Mouse (Mus musculus) MEL-GATA-1-ER (cell line): ENCODE results near the gene Oma1.
A peak's percentile ranks its signal among the peaks of the same experiment; 100 is the strongest.

Experiments used
- DNase-seq: peaks from one replicate; pipeline ENCODE4 v3.0.0-alpha.2; 2012; ENCODE audit warnings: low read depth; ENCODE audit errors: extremely low read depth

Gene Oma1

DNA sequence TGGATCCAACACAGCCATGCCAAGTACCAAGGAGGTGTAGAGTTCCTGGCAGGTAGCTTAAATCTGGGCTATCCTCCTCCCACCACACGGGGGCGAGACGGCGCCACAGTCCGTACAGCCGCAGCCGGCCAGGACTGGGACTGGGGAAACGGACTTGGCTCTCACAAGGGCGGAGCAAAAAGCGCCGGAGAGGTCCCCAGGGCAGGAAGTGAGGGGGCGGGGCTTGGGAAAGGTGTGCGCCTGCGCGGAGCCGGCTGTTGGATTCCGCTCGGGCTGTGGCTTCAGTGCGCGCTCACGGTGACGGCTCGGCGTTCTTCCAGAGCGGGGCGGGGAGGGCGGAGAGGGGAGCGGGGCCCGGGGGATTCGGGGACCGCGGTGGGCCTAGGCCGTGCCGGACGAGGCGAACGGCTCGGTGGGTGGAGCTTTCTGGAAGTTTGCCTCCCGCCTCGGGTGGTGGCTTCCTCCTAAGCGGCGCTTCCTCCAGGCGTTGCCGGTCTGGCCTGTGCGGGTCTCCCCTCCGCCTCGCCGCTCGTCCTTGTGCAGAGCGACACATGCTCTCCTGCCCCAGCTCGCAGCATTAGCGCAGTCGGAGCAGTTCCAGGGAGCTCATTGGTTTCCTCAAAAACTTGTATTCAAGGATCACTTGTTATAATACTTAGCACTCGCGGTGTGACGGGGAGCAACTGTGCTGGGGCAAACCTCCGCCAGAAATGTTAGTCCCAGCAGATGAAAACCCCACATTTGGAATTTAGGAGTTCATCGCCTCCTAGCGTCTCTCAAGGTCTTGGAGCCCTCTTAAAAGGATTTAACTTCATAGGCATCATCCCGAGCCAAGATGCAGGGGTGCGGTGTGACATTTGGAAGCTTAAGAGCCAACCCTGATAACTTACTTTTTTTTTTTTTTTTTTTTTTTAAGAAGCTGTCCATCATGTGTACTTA lies at the start of gene Oma1:
Oma1 (plus strand) TSS at position 226 of the 939 bp plus-strand sequence.
- peak; percentile 82 for DNase-seq

DNA sequence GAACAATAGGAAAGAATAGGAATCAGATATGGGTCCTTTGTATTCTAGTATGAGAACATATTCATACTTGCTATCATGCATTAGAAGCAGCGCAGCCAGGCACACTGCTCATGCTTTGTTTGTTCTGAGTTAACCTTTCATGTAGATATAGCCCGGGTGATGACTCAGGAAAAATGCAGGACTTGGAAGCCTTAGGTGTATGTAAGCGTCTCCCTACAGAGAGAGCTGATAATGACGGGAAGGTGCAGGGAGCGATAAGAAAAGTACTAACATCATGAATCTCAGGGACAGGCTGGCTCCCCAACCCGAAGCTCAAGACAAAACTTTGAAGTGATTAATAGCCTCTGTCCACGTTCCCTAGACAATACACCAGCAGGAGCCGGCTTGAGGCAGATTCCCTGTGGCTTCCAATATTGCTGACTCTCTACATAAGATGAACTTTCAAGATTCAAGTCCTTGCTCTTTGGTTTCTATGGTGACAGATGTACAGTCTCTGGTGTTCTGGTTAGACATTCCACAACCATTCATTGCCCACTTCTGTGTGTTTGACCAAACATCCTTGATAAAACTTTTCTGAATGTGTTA lies 49.7 kb upstream of the Oma1 start:
- DNase-seq: no peak

DNA sequence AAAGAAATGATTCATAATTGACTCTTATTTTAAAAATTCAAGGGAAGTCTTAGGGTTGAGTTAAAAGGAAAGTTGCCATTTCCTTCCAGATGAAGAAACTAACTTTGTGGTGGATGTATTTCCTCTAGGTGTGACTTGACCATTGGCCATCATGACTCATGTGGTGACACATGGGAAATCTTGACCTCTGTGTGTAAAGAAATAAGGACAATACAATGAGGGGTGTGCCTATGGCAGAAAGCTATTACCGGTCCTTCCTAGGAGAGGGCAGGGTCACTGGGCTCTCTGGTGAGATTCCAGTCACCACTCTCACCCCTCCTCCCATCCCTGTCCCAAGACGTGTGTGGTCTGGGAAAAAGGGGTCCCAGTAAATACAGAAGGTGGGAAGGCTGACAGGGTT lies 48.4 kb upstream of the Oma1 start:
- no peak for DNase-seq

DNA sequence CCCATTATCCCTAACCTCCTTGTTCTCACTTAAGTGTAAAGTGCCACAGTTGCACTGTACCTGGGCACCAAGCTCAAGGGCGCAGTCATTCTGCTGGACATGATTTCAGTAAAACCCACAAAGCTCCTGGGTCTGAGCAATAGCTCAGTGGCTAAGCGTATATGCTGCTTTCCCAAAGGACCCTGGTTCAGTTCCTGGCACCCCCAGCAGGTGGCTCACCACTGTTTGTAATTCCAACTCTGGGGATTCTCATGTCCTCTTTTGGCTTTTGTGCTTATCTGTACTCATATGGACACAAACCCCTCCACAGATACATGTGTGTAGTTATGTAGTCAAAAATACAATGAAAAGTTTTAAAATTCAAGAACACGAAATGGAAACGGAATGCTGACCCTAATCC lies 44.3 kb upstream of the Oma1 start:
- DNase-seq: no peak

DNA sequence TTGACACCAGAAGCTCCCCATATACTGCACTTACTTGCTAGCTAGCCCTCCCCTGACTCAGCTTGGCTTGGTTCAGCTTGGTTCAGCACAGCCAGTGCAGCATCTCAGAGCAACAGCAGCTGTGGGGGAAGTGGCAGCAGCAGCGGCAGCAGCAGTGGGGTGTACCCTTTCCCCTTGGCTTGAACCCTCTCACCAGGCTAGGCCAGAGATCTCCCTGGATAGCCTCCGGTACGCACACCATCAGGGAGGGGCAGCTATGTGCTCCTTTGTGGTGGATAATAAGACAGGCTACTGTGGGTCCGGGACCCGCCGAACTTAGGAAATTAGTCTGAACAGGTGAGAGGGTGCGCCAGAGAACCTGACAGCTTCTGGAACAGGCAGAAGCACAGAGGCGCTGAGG lies 40.6 kb upstream of the Oma1 start:
- no peak for DNase-seq

DNA sequence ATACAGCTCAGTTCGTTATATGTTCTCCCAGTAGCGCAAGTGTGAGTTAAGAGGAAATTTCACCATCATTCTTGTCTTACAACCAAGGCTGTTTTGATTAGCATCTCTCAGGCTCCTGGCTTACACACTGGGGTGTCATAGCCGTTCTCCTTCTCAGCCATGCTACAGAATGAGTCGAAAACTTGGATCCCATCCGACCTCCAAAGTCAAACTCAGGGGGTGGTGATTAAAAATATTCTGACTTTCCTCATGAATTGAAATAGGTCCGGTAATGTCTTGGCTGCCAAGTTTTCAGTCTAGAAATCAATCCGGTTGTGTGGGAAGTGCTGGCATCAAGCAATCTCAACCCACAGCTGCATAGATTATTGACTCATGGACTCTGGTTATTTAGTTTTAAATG lies 25.3 kb upstream of the Oma1 start:
- DNase-seq: no peak

DNA sequence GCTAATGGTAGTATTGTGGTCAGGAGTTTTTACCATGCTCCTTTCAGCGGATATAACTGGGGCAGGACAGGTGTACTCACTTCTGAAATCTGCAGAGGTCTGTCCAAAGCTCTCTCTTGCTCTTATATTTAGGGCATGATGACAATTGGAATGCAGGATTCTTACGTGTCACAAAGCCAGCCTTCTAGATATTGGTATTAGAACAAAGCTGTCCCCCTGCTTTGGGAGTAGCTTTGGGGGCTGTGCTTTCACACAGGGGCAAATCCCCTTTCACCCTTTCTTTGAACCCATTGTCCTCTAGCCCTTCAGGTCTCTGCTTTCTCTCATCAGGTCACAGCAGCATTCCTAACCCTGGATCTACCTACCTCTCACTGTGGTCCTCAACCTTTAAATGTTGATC lies 22.8 kb upstream of the Oma1 start, which contains the start of gene 4921539E11Rik:
4921539E11Rik (minus strand) TSS at position 101 of the 400 bp plus-strand sequence.
- DNase-seq: no peak

DNA sequence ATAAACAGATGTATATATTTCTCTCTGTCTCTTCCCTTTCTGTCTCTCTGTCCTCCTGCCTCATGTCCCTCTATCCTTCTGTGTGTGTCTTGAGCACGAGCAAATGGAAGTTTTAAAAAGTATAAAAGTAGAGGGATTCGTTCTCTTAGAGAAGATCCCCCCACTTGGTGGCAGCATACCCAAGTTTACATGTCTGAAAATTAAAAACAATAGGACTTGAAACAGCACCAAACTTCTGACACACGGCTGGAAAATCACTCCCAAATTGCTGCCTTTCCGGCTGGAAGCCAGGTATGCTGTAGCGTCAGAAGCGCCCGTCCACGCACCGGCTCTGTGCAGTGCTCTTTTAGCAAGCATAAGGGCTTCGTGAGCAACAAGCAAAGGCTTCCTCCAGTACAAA lies 14.3 kb upstream of the Oma1 start:
- DNase-seq: no peak

DNA sequence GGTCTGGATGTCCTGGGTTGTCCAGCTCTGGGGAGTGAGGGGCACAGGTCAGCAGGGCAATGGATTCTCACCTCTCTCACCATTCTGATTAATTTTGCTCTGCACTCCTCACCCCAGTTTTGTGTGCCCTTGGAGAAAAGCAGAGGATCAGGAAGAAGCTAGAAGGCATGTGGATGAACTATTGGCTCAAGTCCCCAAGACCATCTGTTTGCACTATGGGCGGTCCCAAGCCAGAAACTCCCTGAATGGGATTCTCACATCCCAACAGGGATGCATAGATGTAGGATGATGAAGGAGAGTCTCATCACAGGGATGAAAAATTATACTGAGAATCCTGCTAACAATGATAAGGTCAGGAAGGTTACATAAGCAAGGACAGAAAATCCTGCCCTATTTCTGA lies 9.8 kb upstream of the Oma1 start:
- DNase-seq: no peak

DNA sequence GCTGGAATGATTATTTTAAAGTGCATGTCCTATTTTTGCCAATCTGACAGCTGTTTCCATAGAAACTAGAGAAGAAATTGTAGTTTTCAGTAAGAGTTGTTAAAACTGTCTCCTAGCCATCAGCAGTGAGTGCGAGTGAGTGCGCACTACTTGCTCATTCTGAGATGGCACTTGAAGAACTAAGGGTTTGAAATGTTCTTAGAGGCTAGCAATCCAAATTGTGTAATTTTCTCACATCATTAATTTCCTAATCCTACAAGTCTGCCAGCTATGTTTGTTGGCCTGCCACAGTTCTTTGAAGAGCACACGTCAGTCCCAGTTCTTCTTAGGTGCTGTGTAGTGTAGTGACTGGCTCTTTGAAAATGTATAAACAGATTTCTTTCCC lies 906 bp downstream of the Oma1 start:
- no peak for DNase-seq

DNA sequence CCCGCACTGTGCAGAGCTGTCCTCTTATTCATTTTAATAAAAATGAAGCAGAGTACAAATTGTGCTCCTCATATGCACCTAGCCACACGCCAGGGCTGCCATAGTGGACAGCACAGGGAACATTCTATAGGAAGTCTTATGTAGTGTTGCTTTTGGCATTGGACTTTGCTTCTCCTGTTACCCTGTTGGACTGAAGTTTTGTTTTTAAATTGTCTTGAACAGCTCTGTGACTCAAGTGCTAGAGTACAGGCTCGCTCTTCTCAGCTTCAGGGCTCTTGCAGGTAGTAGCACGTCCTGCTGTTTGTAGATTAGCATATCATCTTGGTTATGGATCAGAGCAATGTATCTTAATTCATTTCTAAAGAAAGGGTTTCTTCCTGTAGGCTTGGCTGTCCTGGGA lies 2.2 kb downstream of the Oma1 start:
- no peak for DNase-seq

DNA sequence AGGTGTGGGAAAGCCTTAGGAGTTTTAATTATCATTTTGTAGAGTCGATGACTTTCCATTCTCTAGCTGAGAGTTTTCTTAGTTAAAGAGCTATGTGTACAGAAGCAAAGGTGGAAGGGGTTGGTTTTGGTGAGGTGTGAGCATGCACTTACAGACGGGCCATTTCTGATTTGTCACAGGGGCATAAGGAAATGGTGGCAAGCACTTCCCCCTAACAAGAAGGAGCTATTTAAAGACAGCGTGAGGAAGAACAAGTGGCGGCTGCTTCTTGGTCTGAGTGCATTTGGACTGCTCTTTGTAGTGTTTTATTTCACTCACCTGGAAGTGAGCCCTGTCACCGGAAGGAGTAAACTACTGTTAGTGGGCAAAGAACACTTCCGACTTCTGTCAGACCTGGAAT lies 7.8 kb downstream of the Oma1 start:
- no peak for DNase-seq

DNA sequence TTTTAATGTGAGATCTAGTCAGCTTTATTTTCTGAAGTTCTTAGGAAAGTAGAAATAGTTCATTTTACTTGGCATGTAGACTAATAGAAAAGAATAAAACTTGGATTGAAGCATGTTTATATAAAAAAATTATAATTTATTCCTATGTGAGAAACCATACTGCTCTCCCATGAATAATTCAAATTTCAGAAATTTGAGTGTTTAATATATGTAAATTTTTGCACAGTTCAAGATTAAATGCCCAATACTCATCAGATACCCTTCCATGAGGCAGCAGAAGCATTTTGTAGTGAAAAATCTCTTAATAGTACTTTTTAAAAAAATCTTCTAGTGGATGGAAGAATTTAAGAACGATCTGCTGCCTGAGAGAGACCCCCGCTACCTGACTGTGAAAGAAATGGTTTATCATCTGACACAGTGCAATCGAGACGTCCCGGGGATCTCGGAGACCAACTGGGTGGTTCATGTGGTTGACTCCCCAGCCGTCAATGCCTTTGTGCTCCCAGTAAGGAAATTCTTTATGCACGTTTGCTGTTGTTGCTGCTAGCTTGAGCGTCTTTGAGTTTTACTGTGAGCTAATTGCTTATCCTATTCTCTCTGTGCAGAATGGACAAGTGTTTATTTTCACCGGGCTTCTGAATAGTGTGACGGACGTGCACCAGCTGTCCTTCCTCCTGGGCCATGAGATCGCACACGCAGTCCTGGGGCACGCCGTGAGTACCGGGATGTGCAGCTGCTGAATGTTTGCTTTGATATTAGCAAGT lies 11.3 kb downstream of the Oma1 start:
- DNase-seq: no peak

DNA sequence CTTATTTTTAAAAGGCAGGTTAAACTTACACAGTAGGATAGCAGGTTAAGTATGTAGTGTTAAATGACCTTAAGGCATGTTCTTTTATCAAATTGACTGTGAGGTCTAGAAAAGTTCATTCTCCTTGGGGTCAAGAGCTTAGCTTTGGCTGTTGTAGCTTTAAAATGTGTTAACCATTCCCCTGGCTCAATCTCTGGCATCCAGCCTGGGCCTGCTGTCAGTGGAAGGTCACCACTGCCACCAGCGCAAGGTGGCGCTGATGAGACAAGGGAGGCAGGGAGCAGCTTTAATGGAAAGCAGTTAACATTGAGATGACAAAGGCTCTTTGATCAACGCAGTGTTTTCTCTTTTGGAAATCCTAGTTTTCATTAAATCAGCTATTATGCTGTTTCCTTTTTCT lies 13.4 kb downstream of the Oma1 start:
- no peak for DNase-seq

DNA sequence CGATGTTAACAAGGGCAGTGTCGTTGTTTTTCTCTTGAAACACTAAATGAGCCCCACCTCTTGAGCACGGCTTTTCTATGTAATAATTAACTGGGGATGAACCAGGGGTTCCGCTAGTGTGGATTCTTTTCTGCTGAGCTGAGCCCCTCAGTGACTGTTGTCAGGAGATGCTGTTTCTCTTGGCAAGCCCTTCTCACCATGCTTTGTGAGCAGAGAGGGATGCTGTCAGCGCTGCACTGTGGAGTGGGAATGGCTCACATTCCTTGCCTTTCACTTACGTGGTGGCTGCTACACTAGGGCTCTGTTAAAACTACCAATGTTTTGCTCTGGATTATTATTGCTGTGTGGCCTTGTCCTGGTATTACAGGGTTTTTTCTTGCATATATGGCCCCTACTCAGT lies 15.7 kb downstream of the Oma1 start:
- DNase-seq: no peak

DNA sequence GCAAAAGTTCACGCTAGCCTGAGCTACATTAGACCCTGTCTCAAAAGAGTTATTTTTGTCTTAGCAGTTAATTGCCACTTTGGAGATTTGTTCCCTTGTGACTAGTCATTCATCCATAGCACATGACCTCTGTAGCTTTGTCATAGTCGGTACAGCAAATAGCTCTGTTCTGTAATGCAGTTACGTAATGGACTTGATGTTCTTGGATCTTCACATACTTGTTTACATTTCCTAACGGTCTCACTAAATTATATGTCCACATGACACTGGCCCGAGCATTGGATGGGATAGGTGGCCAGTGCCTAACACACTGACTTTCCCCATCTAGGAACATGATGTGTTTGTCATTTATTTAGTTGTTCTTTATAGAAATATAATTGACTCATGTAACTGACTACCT lies 21.5 kb downstream of the Oma1 start:
- DNase-seq: no peak

DNA sequence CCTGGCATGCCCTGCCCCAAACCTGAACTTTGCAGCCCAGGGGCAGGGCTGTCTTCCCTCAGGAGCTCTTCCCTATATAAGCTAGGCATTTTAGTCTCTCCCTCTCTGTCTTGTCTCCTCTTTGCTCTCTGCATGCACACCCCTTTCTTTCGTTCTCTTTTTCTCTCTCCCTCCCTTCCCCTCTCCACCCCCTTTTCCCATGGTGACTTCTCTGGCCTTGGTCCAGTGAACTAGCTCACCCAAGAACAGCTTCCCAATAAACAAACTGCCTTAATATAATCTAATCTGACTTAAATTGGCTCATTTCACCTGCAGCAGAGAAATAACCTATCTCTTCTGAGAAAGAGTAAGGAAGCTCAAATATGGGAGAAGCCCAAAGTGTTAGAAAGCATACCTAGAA lies 27.1 kb downstream of the Oma1 start:
- DNase-seq: no peak

DNA sequence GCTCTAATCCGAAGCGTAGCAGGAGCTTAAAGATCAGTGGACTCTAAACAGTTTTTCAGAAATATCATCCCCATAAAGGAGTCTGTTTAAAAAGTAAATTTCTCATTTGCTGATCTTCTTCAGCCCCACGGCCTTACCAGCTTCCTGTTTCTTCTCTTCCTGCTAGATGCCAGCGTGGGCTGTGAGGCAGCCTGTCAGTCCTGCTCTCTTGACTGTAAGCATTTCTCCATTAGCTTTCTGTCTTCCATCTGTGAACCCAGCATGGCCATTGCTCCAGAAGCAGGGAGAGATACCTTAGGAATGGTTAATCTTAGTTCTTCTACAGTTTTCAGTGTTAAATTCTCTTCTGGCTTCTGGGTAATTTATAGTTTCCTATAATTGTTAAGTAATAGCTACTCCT lies 28.0 kb downstream of the Oma1 start:
- no peak for DNase-seq

DNA sequence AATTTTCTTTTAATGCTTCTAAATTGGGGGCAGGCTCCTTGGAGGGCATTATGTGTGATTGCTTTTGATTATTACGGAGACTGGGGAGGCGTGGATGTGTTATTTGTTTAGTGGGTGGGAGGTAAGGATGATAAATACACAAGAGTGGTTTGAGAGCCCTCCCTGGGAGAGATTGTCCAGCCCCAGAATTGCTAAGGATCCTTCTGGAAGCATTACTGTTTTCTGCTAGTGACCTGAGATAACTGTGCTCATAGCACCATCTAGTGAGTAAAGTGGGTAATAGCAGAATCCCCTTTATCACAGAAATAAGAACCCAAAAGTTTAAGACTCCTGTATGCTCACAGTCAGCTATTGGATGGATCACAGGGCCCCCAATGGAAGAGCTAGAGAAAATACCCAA lies 32.4 kb downstream of the Oma1 start:
- peak; percentile 27 for DNase-seq

DNA sequence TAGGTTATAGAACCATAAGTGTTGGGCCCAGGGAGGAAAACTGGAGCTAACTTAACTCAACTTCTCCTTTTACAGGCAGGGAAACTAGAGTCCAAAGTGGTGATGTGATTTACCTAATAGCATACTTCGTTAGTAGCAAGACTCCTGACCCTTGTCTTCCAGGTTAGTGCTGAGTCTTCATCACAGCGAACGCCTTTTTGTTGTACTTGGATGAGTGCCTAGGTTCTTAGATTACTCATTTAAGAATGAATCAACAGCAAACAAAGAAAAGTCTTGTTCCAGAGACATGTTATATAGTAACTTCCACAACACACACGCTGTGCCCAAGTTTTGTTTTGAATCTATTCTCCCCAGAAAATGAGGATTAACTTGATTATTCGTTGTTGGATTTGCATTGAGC lies 33.2 kb downstream of the Oma1 start:
- no peak for DNase-seq

DNA sequence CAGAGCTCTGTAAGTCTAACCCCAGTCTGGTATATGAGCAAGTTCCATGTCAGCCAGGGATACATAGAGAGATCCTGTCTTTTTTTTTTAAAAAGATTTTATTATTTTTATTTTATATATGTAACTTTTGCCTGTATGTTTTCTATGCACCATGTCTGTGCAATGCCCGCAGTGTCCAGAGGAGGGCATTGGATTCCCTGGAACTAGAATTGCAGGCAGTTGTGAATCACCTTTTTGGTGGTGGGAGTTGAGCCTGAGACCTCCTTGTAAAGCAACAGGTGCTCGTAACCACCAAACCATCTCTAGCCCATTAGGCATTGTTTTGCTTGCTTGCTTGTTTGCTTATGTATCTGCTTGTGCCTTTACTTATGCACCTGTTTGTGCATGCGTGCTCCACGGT lies 35.6 kb downstream of the Oma1 start:
- DNase-seq: no peak

DNA sequence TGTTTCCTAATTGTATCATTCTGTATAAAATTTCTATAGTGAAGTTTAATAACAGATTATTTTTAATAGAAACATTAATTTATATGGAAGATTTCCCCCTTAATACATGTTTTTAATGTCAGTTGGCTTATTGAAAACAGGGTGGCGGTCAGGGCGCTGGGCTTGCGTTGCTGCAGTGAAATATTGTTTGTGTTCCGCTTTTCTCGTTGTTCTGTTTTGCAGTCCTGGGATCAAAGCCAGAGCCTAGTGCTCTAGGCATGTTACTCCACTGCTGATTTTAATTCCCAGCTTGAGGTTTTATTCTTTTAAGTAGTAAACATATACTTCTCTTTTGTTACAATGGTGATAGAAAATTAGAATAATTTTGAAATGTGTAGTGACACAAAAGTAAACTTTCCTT lies 39.3 kb downstream of the Oma1 start:
- no peak for DNase-seq
